Mouse (Mus musculus) brain, embryonic 18.5 days (tissue): ENCODE data around the gene Olfr711.
"Not testable (repeated sequence)": the region's sequence is repeated elsewhere in the genome, so short reads cannot be mapped to it uniquely, and the experiment has no call there.

Experiments
- DNase-seq: peaks from one replicate; pipeline ENCODE4 v3.0.0-alpha.2; 2012; ENCODE audit warnings: low read depth, low spot score

Gene Olfr711

GRCm38 (mm10) chr7:106975353-106975752 is at the start of gene Olfr711:
Gene Olfr711, minus strand, starts transcription at chr7:106975453.
- no peak for DNase-seq

DNA sequence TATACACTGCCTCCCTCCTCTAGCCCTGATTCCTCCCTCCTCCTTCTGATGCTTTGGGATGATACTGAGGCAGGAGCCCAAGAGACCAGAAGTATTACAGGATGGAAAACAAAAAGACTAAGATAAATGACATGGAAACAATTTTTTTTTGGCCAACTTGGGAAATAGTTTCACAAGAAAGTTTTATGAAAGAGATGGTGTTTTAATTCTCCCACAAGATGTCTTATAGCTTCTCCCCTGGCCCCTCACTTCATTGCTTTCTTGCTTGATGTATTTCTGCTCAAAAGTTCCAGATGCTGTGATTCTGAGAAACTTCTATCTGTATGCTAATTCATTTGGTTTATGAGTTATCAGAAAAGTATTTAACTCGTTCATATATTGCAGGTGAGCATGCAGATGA is 30.7 kb upstream of the Olfr711 start, which contains the start of gene Olfr2:
Olfr2 (minus strand) TSS at position 101 of the 400 bp plus-strand sequence.
- no peak for DNase-seq

DNA sequence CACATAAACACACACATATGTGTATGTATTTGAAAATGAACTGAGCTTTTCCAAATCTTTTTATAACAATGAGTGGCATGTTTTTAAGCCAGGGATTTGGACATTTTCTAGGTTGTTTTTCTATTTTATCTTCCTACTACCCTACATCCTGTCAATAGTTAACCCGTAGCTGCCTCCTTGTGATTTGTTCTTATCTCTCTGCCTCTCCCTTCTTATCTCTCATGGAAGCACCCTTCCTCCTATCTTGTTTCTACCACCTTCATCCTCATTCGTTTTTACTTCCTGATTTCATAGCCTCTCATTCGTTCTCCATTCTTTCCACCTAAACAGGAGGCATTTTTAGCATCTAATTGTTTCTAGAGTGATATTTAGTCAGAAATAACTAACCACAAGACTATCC is 28.9 kb upstream of the Olfr711 start:
- no peak for DNase-seq

DNA sequence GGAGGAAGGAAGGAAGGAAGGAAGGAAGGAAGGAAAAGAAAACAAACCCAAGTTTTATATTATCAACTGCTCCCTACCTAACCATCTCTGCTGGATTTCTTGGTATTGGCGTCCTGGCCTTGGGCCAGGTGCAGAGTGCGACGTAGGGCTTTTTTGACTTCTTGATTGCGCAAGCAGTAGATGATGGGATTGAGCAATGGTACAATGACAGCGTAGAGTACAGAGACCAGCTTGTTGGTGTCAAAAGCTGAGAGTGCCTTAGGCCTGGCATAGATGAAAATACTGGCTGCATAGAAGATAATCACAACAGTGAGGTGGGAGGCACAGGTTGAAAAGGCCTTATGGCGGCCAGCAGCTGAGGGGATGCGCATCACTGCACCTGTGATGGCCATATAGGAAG is 25.5 kb upstream of the Olfr711 start:
- no peak for DNase-seq

DNA sequence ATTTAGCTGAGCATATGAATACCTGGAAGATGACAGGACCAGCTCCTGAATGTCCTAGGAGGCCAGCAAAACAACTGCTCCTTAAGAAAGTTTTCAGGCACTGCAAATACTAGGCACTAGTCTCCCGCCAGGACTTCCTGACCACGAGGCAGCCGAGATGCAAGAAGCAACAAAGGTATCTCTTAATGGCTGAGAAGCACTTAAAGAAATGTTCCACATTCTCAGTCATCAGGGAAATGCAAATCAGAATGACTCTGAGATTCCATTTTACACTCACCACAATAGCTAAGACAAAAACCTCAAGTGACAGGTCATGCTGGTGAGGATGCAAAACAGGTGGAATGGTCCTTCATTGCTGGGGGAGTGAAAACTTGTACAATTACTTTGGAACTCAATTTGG is 10.0 kb upstream of the Olfr711 start:
- DNase-seq = no peak

DNA sequence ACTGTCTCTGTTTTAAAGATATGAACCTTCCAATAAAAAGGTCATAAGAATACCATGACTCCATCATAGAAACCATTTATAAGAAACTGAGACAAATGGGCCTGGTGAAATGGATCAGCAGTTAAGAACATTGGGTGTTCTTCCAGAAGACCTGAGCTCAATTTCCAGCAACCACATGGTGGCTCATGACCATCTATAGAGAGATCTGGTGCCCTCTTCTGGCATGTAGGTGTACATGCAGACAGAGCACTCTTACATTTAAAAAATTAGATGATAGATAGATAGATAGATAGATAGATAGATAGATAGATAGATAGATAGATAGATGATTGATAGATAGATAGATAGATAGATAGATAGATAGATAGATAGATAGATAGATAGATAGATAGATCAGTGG is 7.8 kb downstream of the Olfr711 start:
- not testable (repeated sequence) for DNase-seq

DNA sequence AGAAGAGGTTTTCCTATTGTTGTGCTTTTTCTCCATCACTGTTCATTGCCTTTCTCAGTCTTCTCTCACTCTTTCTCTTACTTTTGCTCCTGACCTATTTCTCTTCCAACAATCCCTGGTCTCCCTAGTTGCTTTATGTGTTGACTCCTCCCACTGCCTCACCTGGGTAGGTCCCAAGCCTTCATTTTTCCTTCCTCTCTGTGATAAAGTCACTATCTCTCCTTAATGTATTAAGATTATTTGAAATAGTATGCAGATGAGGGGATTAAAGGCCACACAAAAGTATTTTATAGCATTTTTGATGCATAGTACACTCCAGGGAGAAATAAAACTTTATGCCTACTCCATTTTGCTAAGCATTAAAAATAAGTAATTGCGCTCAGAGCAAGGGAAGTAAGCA is 11.4 kb downstream of the Olfr711 start, which contains the start of gene Olfr6:
Olfr6 (minus strand) TSS at position 101 of the 400 bp plus-strand sequence.
- no peak for DNase-seq

- no peak for DNase-seq
Measured at GRCm38 (mm10) chr7:106948212-106948611, 27.0 kb downstream of the Olfr711 start, which contains the start of gene Olfr710. Gene Olfr710, minus strand, starts transcription at chr7:106948312.

DNA sequence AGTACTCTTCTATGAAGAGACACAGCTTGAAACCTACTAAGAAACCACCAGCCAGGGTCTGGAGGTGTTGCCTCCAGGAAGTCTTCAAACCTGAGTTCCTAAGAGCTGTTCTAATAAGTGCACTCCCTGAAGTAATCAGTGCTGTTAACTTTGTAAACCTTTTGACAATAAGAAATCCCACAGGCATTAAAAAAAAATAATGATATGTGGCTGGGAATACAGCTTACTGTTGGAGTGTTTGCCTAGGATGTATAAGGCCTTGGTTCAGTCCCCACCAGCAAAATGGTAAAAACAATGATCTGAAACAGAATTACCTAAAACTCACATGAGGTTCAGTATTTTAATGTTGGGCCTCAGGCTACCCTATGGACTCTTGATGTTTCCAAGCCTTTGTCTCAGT is 43.1 kb downstream of the Olfr711 start, which contains the start of gene Olfr709-ps1:
Olfr709-ps1 (minus strand) TSS at position 101 of the 400 bp plus-strand sequence.
- no peak for DNase-seq

GRCm38 (mm10) chr7:106920961-106921360 is 54.3 kb downstream of the Olfr711 start:
- not testable (repeated sequence) for DNase-seq
